ENCODE assay signal across 8 mouse cellular contexts in the genomic region with DNA sequence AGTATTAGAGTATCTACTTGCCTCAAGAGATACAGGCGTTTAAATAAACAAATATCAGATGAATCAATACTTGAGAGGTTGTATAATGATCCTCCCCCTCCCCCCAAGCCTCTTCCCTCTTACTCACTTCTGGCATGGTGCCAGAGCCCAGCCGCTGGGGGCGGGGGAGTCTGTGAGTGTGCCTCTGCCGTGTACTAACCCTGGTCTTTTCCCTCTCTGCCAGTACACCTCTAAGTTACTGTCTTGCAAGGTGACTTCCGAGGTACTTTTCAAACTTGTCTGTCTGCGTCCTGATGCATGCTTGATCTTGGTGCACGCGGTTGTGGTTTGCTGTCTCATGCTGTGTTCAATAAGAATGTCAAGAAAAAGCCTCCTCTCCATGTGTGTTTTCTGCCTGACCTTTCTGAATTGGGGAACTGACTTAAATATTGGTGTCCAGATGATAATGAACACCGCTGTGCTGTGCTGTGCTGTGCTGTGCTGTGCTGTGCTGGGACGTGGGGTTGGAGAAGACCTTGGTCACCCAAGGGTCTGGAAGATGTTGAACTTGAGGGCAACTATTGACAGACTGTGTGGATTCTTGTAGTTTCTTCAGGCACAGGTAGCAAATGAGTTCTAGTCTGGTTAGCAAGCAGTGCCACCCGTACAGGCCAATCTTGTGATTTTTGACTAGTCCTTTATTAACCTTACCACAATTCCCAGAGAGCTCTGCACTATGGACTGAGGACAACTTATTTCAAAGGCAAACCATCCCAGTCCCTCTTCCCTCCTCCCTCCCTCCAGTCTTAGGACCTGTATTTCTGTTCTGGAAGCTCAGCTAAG. TPM values are rescaled to one million over a fixed set of nuclear protein-coding genes. Genes with fewer than 3 reads are reported as not detected.
DNase-seq lines count a peak whose midpoint lies in the region; ATAC-seq and TF ChIP-seq lines count a peak whose summit lies in the region.

No protein-coding gene starts in this region.

- no peaks in the 10 kb centered on the region for H3K27me3 ChIP-seq in intestine, embryonic 15.5 days (replicated peaks)
- no peaks in the 10 kb centered on the region for H3K27me3 ChIP-seq in stomach, postnatal 0 days (ENCODE audit: control insufficient read depth, insufficient read depth, low read length)

- peak; percentile 59; the same call in 1 of the 2 replicates for ATAC-seq in intestine, embryonic 15.5 days
- no peak for ATAC-seq in stomach, postnatal 0 days (ENCODE audit: low FRiP score, low TSS enrichment)

- no peak overlapping the region for H3K9ac ChIP-seq in intestine, embryonic 15.5 days
- no peak overlapping the region for H3K9ac ChIP-seq in stomach, postnatal 0 days (ENCODE audit: low read length)

- DNase-seq in embryo, embryonic 10.5 days (ENCODE audit: low spot score) = peak; percentile 39
- DNase-seq in embryo, embryonic 9.5 days (ENCODE audit: extremely low spot score) = no peak
- DNase-seq in urinary bladder, postnatal 14 days (ENCODE audit: low spot score) = peak; percentile 47
- no peak for DNase-seq in urinary bladder, postnatal 10 days (ENCODE audit: low spot score)
- peak; percentile 34 for DNase-seq in stomach, postnatal 0 days (ENCODE audit: low spot score)
- no peak for DNase-seq in cerebellum, adult 11 months
- no peak for DNase-seq in layer of hippocampus, adult 8-10 months (ENCODE audit: low spot score in 2 of 2)

- H3K27ac ChIP-seq in intestine, embryonic 15.5 days = no peak overlapping the region
- no peak overlapping the region for H3K27ac ChIP-seq in stomach, postnatal 0 days (replicated peaks)

- no peak for TF ChIP-seq EP300 in stomach, postnatal 0 days (optimal IDR thresholded peaks at IDR 0.05)

- H3K4me3 ChIP-seq in intestine, embryonic 15.5 days (replicated peaks) = no peak overlapping the region
- H3K4me3 ChIP-seq in stomach, postnatal 0 days (ENCODE audit: low read depth, low read length) = no peak overlapping the region

- H3K9me3 ChIP-seq in intestine, embryonic 15.5 days = no peaks in the 10 kb centered on the region
- no peaks in the 10 kb centered on the region for H3K9me3 ChIP-seq in stomach, postnatal 0 days (ENCODE audit: control insufficient read depth, low read length)

- no peak overlapping the region for H3K4me2 ChIP-seq in intestine, embryonic 15.5 days (replicated peaks)
- H3K4me2 ChIP-seq in stomach, postnatal 0 days (replicated peaks; ENCODE audit: low read depth) = no peak overlapping the region

- TF ChIP-seq CTCF in stomach, postnatal 0 days (IDR thresholded peaks at IDR 0.05; ENCODE audit: low read depth) = no peak

- 48% methylated on average over 11 of the region's 11 CpGs for WGBS in intestine, embryonic 15.5 days
- 45% methylated on average over 11 of the region's 11 CpGs for WGBS in stomach, postnatal 0 days

- peaks cover 3% of the 10 kb centered on the region; the same call in 1 of the 2 replicates for H3K4me1 ChIP-seq in intestine, embryonic 15.5 days (replicated peaks)
- H3K4me1 ChIP-seq in stomach, postnatal 0 days (replicated peaks; ENCODE audit: control insufficient read depth, insufficient read depth) = no peaks in the 10 kb centered on the region

- no peaks in the 10 kb centered on the region for H3K36me3 ChIP-seq in intestine, embryonic 15.5 days
- H3K36me3 ChIP-seq in stomach, postnatal 0 days (ENCODE audit: control insufficient read depth, insufficient read depth, low read length) = no peaks in the 10 kb centered on the region

RNA-seq across cellular contexts. Expression of a gene that starts 29.8 kb away (rescaled TPM):
- 10.9 and 11.2 TPM in 2 replicates for polyA plus RNA-seq in intestine, embryonic 15.5 days (2015; fragmentation: Nextera tagmentation; extraction: Ambion mirVana)
- polyA plus RNA-seq in stomach, postnatal 0 days (2015; fragmentation: Nextera tagmentation; extraction: Ambion mirVana) = 12.7 and 14.2 TPM in 2 replicates
- total RNA-seq in layer of hippocampus, adult 8-10 months (2022) = under 1 TPM; 0.13 to 0.33 (median 0.20) TPM

Comparison
In these comparisons a context has a peak if more than half of its experiments do, and no peak if none do; other contexts are left out.
1. DNase-seq: peak in embryo, embryonic 10.5 days (single experiment), urinary bladder, postnatal 14 days (single experiment) and stomach, postnatal 0 days (single experiment); none in embryo, embryonic 9.5 days (single experiment), urinary bladder, postnatal 10 days (single experiment), cerebellum, adult 11 months (single experiment) and layer of hippocampus, adult 8-10 months (0 of 2).